Mouse (Mus musculus) heart, postnatal 36 days (tissue): ENCODE data around the gene Rabgef1. TPM values are rescaled to one million over a fixed set of nuclear protein-coding genes. Genes with fewer than 3 reads are reported as not detected.

ENCODE experiments used
- DNase-seq, 2 experiments: peaks; one replicate each; pipeline ENCODE4 v3.0.0; 2021 to 2022
- intact Hi-C: fragments of 180-260 bp; cut with DNase I; formaldehyde crosslinking; loops from one replicate; pipeline ENCODE4 v1.15.1; 2025
- total RNA-seq, 2 experiments: library from RNA; stranded (reverse); gene quantifications; 2 replicates each; pipeline ENCODE4 v1.2.3; 2021

The Rabgef1 gene
- total RNA-seq, 2 experiments from 2014 or later = 20.6 to 21.2 TPM

DNA sequence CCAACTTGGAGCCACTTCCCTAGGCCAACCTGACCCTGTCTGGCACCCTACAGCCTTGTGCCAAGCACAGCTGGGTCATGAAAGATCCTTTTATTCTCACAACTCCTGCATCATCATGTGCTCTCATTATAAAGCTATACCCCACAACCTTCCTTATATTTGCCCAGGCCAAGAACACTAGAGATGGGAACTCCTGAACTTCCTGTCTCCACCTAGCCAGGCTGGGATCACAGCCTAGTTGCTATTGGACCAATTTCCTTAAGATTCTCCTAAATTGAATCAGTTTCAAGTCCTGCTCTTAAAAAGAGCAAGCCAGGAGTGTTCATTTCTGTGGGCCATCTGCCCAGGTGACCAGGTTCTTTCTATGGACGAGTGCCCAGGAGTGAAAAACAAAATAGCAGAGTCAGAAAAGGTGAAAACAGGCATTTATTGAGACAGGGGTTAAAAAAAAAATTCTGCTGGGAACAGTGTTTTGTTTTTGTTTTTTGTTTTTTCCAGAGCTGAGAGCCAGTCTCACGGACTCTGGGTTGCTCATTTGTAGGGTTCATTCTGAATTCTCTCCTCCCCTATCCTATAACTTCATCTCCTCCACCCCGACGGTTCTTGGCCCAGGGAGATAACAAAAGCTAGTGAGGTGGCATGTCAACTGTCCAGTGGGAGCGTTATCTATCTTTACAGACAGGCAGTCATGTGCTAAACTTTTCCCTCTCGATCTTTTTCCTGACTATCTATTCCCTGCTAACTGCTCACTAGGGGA is 754 bp upstream of the Rabgef1 start:
- intact Hi-C loops = loop anchor here (2.0 to 5.0 kb wide), 3 partner anchors 26 to 229 kb away; partner anchors contain the start of genes Kctd7 and Vkorc1l1
- no peak for DNase-seq

DNA sequence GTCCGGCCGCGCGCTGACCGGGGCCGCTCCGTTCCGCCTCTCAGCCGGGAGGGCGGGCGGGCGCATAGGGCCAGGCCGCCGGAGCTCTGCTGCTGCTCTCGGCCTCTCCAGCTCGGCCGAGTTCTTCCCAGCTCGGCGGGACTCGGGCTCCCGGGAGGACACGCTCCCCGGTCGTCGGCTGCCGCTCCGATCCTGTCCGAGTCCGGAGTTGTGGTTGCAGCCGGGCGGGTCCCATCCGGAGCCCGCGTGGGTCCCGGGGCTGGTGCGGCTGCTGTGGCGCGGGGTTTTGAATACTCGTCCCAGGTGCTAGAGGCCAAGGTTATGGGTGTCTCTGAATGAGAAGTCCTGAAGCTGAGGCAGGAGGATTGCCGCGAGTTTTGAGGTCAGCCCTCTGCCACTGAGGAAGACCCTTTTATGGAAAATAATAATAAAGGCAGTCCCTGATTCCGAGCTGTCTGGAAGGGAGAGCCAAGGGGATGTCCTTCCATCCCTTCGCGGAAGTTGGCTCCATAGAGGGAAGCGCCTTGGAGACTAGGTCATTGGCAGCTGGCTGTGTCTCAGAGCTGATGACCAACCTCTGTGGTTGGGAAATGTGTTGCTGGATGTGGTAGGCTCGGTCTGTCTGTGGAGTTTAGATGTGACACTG is 481 bp downstream of the Rabgef1 start:
- DNase-seq = peak in 1 of 2 experiments; percentile 39
- intact Hi-C loops = loop anchor here (2.0 to 5.0 kb wide), 4 partner anchors 27 to 230 kb away; partner anchors contain the start of genes Kctd7, Sbds, Tyw1 and Vkorc1l1

DNA sequence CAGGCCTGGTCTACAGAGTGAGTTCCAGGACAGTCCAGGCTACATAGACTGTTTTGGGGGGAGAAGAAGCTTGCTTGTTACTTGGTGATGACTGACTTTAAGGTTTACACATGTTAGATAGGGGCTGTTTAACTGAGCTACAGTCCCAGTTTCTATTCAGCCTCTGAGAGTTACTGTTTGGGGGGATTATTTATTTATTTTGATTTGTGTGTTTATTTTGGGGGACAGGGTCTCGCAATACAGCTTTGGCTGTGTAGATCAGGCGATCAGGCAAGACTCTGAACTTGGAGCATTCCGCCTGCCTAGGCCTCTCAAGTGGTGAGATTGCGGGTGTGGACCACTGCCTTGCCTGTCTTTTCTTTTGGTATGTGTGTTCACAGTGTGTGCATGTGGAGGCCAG is 1.4 kb downstream of the Rabgef1 start:
- DNase-seq = no peak
- intact Hi-C loops = loop anchor here (2.0 to 5.0 kb wide), 2 partner anchors 82 to 231 kb away; partner anchors contain the start of genes Sbds, Tyw1 and Vkorc1l1

DNA sequence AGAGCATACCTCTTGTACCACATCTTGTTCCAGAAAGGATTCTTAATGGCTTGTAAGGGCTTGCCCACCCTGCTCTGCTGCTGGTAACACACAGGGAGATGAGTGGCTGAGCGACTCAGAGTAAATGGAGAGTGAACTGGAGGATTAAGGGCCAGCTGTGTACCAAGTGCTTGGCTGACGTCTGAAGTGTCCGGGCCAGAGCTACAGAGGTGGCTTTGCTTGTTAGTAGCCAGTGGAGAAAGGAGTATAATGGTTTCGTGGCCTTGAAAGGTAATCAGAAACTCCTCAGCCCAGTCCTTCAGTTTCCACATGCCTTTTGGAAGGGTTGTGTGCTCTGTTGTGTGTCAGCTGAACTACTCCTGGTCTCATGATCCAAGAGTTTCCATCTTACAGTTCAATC is 6.3 kb downstream of the Rabgef1 start:
- DNase-seq = no peak

DNA sequence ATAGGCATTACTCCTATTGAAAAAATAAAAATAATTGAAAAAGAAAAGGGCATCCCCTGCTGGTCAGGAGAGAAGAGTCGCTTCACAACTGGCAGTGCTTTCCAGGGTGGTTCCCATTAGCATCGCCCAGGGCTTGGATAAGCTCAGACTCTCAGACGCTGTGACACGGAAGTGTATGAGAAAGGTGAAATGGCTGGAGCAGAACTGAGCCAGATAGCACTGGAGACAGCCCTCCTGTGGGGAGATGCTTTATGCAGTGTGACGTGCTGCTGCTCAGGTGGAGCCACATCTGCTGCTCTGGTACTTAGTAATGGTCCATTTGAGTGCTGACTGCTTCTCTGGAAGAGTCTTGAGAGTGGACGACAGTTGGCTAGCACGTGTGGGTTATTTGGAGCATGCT is 8.8 kb downstream of the Rabgef1 start:
- DNase-seq = no peak
- intact Hi-C loops = no loop called here

More for the DNA sequence above, 6.3 kb downstream of the Rabgef1 start:
- intact Hi-C loops = loop anchor here (2.0 kb wide), 1 partner anchor 43 kb away; no protein-coding TSS in a partner anchor

DNA sequence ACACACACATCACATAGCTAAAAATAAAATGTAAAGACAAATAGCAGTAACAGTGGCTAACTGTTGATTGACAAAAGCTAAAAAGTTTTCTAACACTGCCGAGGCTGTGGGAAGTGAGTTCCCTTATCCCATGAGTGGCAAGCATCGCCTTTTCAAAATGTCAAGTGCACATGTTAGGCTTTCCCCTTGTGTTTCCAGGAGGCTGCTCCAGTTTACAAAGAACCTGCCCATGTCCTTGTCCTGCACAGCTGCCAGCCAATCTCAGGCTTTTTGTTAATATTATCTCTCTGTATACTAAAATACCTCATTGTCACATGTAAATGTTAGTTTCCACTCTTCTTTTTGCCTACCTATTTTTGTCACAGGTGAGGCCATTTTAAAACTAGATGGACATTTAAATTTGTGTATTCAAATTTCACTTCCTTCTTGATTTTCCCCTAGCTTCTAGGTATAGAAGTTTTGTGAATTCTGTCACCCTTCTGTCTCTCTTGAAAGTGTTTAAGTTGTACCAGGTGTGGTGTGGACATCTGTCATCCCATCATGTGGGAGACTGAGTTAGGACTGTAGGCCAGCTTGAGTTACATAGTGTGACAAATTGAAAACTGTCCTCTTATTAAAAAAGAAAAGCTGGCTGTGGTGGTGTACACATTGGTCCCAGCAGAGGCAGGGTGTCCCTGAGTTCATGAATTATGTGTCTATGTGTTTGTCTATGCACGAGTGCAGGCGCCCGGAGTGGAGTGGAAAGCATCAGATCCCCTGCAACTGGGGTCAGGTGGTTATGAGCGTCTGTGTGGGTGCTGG is 10.3 kb downstream of the Rabgef1 start:
- intact Hi-C loops = no loop called here
- DNase-seq = no peak

DNA sequence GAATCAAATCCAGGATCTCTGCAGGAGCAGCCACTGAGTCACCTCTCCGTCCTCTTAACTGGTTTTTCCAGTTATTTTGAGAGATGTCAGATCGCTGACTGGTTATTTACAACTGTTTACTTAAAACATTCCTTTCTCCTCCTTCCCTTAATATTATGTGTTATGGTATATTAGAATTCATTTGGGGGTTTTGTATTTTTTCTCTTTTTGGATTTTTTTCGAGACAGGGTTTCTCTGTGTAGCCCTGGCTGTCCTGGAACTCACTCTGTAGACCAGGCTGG is 10.9 kb downstream of the Rabgef1 start:
- intact Hi-C loops = no loop called here
- no peak for DNase-seq

DNA sequence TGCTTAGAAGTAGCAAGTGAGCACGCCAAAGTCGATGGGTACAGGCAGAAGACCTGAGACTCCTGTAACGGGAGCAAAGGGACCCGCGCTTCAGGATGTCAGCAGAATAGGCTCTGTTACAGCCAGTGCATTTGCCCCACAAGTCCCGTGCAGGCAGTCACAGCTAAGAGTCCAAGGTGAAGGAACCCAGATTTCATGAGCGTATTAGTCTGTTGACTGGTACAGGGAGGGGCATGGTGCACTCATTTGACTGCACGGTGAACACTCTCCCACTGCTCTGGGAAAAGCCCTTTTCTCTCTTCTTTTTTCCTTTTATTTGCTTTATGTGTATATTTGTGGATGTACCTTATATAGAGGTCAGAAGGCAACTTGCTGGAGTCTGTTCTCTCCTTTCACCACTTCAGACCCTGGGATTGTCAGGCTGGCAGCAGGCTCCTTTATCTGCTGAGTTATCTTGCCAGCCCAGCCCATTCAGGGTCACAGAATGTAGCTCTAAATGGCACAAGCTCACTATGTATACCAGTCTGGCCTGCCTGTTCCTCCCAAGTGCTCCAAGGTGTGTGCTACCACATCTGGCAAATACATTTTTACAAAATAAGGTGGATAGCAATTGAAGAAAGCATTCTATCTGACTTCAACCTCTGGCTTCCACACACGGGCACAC is 12.7 kb downstream of the Rabgef1 start:
- intact Hi-C loops = no loop called here
- no peak for DNase-seq

DNA sequence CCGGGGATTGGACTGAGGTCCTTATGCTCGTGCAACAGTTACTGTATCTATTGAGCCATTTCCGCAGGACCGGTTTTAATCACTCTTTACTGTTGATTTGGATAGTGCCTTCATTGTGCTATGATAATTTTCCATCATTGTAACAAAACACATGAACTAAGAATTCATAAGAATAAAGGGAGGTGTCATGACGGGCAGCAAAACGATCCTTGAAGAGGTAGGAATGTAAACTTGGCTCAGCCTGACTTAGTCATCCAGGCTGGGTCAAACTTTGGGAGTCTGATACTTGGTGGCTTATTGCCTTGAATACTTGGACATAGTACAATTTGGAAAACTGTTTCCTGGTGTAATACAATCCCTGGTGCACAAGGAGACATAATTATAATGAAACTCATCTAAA is 13.7 kb downstream of the Rabgef1 start:
- intact Hi-C loops = no loop called here
- no peak for DNase-seq

DNA sequence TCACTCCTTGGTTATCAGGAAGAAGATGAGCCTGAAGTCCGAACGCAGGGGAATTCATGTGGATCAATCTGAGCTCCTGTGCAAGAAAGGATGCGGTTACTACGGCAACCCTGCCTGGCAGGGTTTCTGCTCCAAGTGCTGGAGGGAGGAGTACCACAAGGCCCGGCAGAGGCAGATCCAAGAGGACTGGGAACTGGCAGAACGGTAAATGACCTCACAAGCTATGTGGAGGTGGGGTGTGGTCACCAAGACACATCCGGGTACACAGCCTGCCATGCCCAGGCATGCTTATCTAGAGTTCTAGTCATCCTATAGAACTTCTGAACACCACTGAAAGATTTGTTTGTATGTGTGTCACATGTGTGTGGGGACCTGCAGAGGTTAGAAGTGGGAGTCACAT is 15.8 kb downstream of the Rabgef1 start:
- intact Hi-C loops = no loop called here
- DNase-seq = no peak

DNA sequence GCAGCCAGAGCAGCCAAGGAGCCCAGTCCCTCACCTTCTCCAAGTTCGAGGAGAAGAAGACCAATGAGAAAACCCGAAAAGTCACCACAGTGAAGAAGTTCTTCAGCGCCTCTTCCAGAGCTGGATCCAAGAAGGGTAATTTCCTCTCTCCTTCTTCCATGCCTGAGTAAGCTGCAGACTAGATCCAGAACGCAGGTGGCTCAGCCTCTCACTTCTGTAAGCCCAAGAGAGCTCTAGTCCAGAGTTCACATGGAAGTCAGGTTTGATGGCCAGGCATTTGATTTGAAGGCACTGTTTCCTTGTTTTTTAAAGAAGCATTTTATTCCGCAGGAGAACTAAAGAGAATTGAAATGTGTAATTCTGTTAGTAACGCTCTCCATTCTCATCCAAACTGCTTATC is 19.3 kb downstream of the Rabgef1 start:
- intact Hi-C loops = no loop called here
- no peak for DNase-seq

DNA sequence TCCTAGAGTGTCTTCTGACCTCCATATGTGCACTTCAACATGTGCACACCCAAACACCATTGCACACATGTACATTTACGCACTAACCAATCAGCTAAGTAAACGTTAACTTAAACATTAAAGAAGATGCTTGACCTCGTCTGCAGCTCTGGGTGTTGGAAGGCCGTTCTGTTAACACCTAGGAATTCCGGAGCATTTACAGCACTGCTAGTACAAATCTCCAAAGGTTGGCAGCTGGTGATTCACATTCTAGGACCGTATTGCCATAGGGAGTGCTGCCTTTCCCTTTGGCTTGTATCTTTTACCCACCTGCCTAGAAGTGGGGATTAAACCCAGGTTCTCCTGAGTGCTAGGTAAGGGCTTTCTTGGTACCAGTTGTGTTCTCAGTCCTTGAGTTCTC is 20.3 kb downstream of the Rabgef1 start:
- DNase-seq = no peak
- intact Hi-C loops = no loop called here

DNA sequence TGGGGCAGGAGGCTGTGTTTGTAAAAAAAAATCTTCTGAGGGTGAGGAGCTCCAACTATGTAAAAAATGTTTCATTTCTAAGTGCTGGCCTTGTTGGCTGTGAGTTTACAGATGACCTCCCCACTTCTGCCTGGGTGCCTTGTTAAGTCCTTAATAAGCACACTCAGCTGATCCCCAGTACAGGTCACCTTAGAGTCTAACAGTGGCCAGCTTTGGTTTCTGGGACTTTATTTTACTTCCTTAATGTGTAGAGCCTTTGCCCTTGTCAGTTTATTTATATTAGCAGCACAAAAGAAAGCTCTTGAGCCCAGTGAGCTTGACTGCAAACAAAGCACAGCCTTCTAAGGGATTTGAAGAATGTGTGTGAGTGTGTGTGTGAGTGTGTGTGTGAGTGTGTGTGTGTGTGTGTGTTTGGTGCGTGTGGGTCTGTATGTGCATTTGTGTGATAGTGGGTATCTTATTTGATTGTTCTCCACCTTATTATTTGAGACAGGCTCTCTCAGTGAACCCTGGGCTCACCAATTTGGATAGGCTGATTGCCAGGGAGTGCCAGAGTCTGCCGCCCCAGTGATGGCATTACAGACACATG is 20.9 kb downstream of the Rabgef1 start:
- intact Hi-C loops = no loop called here
- DNase-seq = no peak

DNA sequence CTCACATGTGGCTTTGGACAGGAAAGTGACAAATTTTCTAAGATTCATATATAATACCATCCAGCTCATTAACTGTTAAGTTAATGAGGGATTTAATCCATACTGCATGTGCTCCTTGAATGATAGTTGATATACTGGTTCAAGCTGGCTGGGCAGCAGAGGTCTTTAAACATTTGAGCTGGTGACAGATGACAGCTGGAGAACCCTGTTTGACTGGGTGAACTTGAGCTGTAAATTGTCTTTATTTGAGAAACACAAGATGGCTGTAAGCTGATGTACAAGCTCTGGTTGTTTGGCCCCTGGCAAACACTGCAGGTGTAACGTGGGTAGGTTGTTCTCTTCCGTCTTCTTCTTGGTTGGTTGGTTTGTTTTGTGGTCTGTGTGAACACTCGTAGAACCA is 22.2 kb downstream of the Rabgef1 start:
- intact Hi-C loops = no loop called here

DNA sequence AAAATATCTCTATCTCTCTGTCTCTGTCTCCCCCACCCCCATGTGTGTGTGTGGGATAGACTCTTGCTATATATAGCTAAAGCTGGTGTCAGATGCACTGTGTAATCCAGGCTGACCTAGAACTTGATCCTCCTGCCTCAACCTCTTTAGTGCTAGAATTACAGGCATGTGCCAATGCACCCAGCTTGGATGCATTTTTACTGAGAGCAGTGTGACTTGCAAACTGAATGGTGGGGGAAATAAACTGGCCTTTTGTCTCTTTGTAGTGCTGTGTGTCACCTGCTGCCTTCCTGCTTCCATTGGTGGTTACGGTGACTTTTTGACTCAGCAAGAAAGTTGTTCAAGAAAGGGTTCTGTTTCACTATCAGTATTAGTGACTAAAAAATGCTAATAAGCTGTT is 24.7 kb downstream of the Rabgef1 start:
- intact Hi-C loops = no loop called here
- no peak for DNase-seq

More for the DNA sequence above, 22.2 kb downstream of the Rabgef1 start:
- DNase-seq = no peak

DNA sequence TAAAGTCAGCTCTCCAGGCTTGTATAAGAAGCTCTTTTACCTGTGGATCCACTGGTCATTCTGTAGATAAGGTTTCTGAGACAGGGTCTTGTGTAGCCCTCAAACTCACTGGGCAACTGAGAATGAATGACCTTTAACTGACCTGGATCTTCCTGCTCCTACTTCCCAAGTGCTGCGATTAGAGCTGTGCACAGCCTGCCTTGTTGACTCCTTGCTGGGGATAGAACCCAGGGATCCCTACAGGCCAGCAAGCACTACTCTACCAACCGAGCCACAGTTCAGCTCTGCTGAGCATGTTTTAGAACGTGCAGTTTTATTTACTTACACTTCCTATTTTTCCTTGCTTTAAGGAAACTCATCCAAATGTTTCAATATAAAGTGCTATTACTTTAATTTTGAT is 25.9 kb downstream of the Rabgef1 start:
- intact Hi-C loops = no loop called here
- no peak for DNase-seq

DNA sequence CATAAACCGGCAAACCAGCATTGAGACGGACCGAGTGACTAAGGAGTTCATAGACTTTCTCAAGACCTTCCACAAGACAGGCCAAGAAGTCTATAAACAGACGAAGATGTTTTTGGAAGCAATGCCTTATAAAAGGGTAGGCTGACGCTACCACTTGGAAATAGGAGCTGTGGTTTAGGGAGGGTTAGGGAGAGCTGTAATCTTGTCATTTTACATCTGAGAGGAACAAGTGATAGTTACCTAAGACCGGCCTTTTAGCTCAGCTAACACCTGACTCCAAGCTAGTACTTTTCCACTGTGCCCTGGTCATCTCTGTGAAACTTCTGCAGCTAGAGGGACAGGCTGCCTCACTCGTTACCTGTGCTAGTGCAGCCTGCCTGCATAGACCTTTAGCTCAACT is 26.4 kb downstream of the Rabgef1 start:
- DNase-seq = no peak

DNA sequence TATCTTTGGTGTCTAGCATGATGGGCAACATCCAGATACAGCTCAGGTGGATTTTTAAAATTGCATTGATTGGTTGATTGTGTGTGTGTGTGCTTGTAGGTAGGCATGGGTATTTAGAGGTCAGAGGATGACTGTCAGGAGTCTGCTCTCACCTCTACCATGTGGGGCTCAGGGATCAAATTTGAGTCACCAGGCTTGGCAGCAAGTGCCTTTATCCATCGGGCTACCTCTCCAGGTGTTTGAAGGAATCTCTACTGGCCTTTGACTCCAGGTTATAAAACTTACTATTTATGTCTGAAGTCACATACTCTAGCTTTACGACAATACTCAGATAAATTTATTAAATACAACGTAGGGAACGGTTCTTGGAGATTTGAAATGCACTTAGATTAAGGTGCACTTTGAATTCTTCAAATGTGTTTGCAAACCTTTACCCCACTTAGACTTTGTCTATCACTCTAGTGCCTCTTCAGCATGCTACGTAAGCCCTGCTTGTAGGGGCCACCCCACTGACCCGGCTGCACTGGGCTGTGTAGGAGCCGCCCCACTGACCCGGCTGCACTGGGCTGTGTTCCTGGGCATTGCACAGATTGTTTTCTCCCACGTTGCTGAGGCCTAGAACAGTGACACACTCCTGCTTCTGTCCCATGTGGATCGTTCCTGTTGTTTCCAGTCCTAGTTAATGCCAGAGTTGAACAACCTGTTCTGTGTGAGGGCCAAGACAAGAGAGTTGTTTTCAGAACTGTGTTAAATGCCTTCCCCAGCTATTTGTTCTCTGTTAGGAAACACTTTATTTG is 28.8 kb downstream of the Rabgef1 start:
- no peak for DNase-seq
- intact Hi-C loops = no loop called here

More for the DNA sequence above, 26.4 kb downstream of the Rabgef1 start:
- intact Hi-C loops = no loop called here

DNA sequence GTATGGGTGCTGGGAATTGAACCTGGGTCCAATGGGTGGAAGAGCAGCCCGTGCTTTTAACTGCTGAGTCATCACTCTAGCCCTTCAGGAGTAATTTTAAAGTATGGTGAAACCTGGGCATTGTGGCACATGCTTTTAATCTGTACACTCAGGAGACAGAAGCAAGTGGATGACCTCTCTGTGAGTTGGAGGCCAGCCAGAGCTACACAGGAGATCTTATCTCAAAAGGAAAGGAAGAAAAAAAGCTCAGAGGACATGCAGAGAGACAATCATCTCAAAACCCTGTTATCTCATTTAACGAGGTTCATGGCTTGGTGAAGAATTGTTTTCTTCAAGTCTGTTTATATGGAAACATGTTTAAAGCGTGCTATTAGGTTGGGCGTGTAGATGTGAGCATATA is 32.4 kb downstream of the Rabgef1 start:
- intact Hi-C loops = no loop called here
- no peak for DNase-seq

DNA sequence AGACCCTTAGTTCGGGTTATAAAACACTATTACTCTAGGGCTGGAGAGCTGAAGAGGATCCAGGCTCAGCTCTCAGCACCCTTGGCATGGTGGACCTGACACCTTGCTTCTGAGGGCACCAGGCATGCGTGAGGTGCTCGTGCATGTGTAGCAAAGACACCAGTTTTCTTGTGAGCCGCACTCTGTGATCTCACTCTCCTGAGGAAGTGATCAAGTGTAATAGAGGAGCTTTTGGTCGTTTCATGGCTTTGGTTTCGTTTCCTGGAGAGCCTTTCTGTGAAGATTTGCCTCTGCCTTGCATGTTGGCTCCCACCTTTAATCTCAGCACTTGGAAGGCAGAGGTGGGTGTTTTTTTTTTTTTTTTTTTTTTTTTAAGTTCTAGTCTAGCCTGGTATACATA is 33.0 kb downstream of the Rabgef1 start:
- no peak for DNase-seq
- intact Hi-C loops = no loop called here
